8 mouse cellular contexts compared by ENCODE assay signal in the genomic region with DNA sequence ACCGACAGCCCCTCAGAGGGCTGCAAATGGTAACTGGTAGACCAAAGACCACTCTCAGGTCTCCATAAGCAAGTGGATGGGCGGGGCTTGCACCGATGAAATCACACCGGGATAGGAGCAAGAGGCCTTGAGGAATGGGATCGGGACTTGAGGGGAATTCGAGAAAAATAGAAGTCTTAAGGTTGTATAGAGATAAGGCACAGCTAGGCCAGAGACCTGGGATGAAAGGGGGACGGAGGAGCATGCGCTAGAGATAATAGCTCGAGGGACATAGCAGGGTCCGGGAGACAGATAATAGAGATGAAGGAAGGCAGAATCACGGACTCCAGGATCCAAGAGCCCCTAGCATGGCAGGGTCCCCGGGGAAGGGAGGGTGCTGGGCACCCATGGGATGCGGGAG. TPM values are rescaled to one million over a fixed set of nuclear protein-coding genes. Genes with fewer than 3 reads are reported as not detected.
DNase-seq lines count a peak whose midpoint lies in the region; ATAC-seq and TF ChIP-seq lines count a peak whose summit lies in the region.

No protein-coding gene starts in this region.

- peak overlapping the region; percentile 92 for H3K27ac ChIP-seq in heart, embryonic 11.5 days (ENCODE audit: low read depth, low read length)
- H3K27ac ChIP-seq in ES-E14 (ENCODE audit: insufficient read depth, low read depth, low read length, poor library complexity, severe bottlenecking) = no peak overlapping the region
- H3K27ac ChIP-seq in forebrain, embryonic 10.5 days = peak overlapping the region; percentile 96
- H3K27ac ChIP-seq in liver, adult 2 months (replicated peaks; ENCODE audit: insufficient read depth, low read depth, low read length) = peak overlapping the region; percentile 84
- peak overlapping the region; percentile 72; the same call in 1 of the 2 replicates for H3K27ac ChIP-seq in olfactory bulb, adult 2 months (ENCODE audit: insufficient read depth, low read depth, low read length)

- ATAC-seq in heart, embryonic 11.5 days (replicated peaks; ENCODE audit: insufficient number of reproducible peaks, low FRiP score, low TSS enrichment) = no peak
- ATAC-seq in monocyte, adult 5-6 weeks (replicated peaks; ENCODE audit: insufficient number of reproducible peaks, low FRiP score, low TSS enrichment, poor library complexity, severe bottlenecking) = no peak

- H3K9ac ChIP-seq in heart, embryonic 11.5 days (ENCODE audit: low read depth, low read length) = peak overlapping the region; percentile 79
- H3K9ac ChIP-seq in ES-E14 (ENCODE audit: insufficient read depth, low read depth, low read length, poor library complexity, severe bottlenecking) = peak overlapping the region; percentile 90
- H3K9ac ChIP-seq in liver, adult 2 months (ENCODE audit: low read depth, low read length) = peak overlapping the region; percentile 94

- no peaks in the 10 kb centered on the region; the same call in 1 of the 2 replicates for H3K79me2 ChIP-seq in liver, adult 2 months (ENCODE audit: control insufficient read depth, insufficient read depth, low read length)

- WGBS in heart, embryonic 11.5 days (ENCODE audit: insufficient replicate concordance) = 1% methylated on average over 13 of the region's 13 CpGs
- 2% methylated on average over 13 of the region's 13 CpGs for WGBS in forebrain, embryonic 10.5 days
- 3% methylated on average over 13 of the region's 13 CpGs for WGBS in liver, adult 2 months
- WGBS in olfactory bulb, adult 2 months = 1% methylated on average over 13 of the region's 13 CpGs

- TF ChIP-seq POLR2A in liver, adult 2 months (IDR thresholded peaks at IDR 0.05; ENCODE audit: extremely low read depth, insufficient read depth, low read length) = no peak
- TF ChIP-seq POLR2A in olfactory bulb, adult 2 months (IDR thresholded peaks at IDR 0.05; ENCODE audit: insufficient read depth, low read depth, low read length) = no peak

- intact Hi-C loops in heart, postnatal 10 days (cut with DNase I) = loop anchor here (2.0 kb wide), 1 partner anchor 15 kb away; no protein-coding TSS in a partner anchor

- no peaks in the 10 kb centered on the region for H3K9me3 ChIP-seq in heart, embryonic 11.5 days (replicated peaks; ENCODE audit: control insufficient read depth, low read length)
- no peaks in the 10 kb centered on the region for H3K9me3 ChIP-seq in ES-E14 (ENCODE audit: control insufficient read depth, insufficient read depth, low read depth, low read length)
- H3K9me3 ChIP-seq in forebrain, embryonic 10.5 days = no peaks in the 10 kb centered on the region

- peaks cover 14% of the 10 kb centered on the region for H3K36me3 ChIP-seq in heart, embryonic 11.5 days (ENCODE audit: control insufficient read depth, insufficient read depth, low read length)
- H3K36me3 ChIP-seq in ES-E14 (ENCODE audit: control insufficient read depth, insufficient read depth, low read length, poor library complexity, severe bottlenecking) = peaks cover 23% of the 10 kb centered on the region
- H3K36me3 ChIP-seq in forebrain, embryonic 10.5 days (replicated peaks) = peaks cover 42% of the 10 kb centered on the region
- H3K36me3 ChIP-seq in liver, adult 2 months (ENCODE audit: control insufficient read depth, insufficient read depth, low read length) = peaks cover 15% of the 10 kb centered on the region

- peak overlapping the region; percentile 100 for H3K4me2 ChIP-seq in heart, embryonic 11.5 days

- no peak for DNase-seq in heart, postnatal 10 days
- no peak for DNase-seq in ES-E14 (ENCODE audit: low read depth, low spot score)
- no peak for DNase-seq in forebrain, embryonic 10.5 days (ENCODE audit: extremely low spot score, low spot score)
- DNase-seq in liver, adult 2 months (ENCODE audit: extremely low read depth, low read depth, low spot score) = no peak
- no peak for DNase-seq in thymus, adult 18-20 months

- peaks cover 10% of the 10 kb centered on the region for H3K4me1 ChIP-seq in heart, embryonic 11.5 days (ENCODE audit: control insufficient read depth, insufficient read depth, low read length)
- H3K4me1 ChIP-seq in ES-E14 (ENCODE audit: control insufficient read depth in 2 of 2, insufficient read depth in 2 of 2, low read length in 2 of 2, poor library complexity in 1 of 2) = no peaks in the 10 kb centered on the region
- peaks cover 24% of the 10 kb centered on the region for H3K4me1 ChIP-seq in forebrain, embryonic 10.5 days
- peaks cover 10% of the 10 kb centered on the region for H3K4me1 ChIP-seq in liver, adult 2 months (ENCODE audit: control insufficient read depth, insufficient read depth, low read length)
- peaks cover 13% of the 10 kb centered on the region for H3K4me1 ChIP-seq in olfactory bulb, adult 2 months (ENCODE audit: control insufficient read depth, insufficient read depth, low read length)

- TF ChIP-seq CTCF in liver, adult 2 months (IDR thresholded peaks at IDR 0.05; ENCODE audit: low read depth, low read length) = no peak
- TF ChIP-seq CTCF in olfactory bulb, adult 2 months (IDR thresholded peaks at IDR 0.05; ENCODE audit: insufficient read depth, low read depth, low read length) = no peak

- in situ Hi-C loops in ES-E14 (cut with MboI; ENCODE audit: low sequenced_read_pairs in 2 of 2, unreplicated experiment in 2 of 2) = no loop called here

- H3K4me3 ChIP-seq in heart, embryonic 11.5 days (ENCODE audit: low read depth, low read length) = peak overlapping the region; percentile 86
- H3K4me3 ChIP-seq in ES-E14 (ENCODE audit: insufficient read depth in 1 of 2, low read depth in 1 of 2, low read length in 2 of 2, poor library complexity in 1 of 2, severe bottlenecking in 1 of 2) = peak overlapping the region; percentile 87 to 94
- H3K4me3 ChIP-seq in forebrain, embryonic 10.5 days = peak overlapping the region; percentile 86
- peak overlapping the region; percentile 74 for H3K4me3 ChIP-seq in liver, adult 2 months (ENCODE audit: insufficient read depth, low read depth, low read length)
- H3K4me3 ChIP-seq in olfactory bulb, adult 2 months (ENCODE audit: insufficient read depth, low read depth, low read length) = peak overlapping the region; percentile 94

- H3K27me3 ChIP-seq in heart, embryonic 11.5 days (ENCODE audit: control insufficient read depth, insufficient read depth, low read length) = no peaks in the 10 kb centered on the region
- H3K27me3 ChIP-seq in forebrain, embryonic 10.5 days (ENCODE audit: poor library complexity, severe bottlenecking) = no peaks in the 10 kb centered on the region
- H3K27me3 ChIP-seq in liver, adult 2 months (ENCODE audit: control insufficient read depth, insufficient read depth, low read length) = no peaks in the 10 kb centered on the region

RNA-seq across cellular contexts. Expression of gene Rnf187, which starts 0.8 kb away (rescaled TPM):
- polyA plus RNA-seq in heart, embryonic 11.5 days (2014; fragmentation: Nextera tagmentation; extraction: Ambion mirVana) = 172 and 192 TPM in 2 replicates
- 100 to 1,000 TPM; 162 to 173 TPM for total RNA-seq in heart, postnatal 10 days (2021)
- total RNA-seq in ES-E14 (2012; rRNA removed) = 104 and 115 TPM in 2 replicates
- polyA plus RNA-seq in forebrain, embryonic 10.5 days (2016; fragmentation: Nextera tagmentation; extraction: Ambion mirVana) = 265 and 273 TPM in 2 replicates
- total RNA-seq in liver, adult 2 months (2014; rRNA removed) = 63.7 and 78.6 TPM in 2 replicates
- polyA plus RNA-seq in liver, adult 2 months (2012; rRNA removed) = 122 and 134 TPM in 2 replicates
- not detected in 2 replicates for polyA plus RNA-seq in olfactory bulb, adult 2 months (2012; ENCODE audit: insufficient read depth, insufficient read length, low replicate concordance, missing spikeins)
- total RNA-seq in monocyte, adult 5-6 weeks (2017) = 42.2 to 79.7 TPM (median 47.8 TPM) in 3 replicates

RNA-seq across cellular contexts. Expression of gene Hist3h2ba, which starts 10.8 kb away (rescaled TPM):
- polyA plus RNA-seq in heart, embryonic 11.5 days (2014; fragmentation: Nextera tagmentation; extraction: Ambion mirVana) = 6.4 and 8.4 TPM in 2 replicates
- 10 to 100 TPM; 11.0 to 13.0 TPM for total RNA-seq in heart, postnatal 10 days (2021)
- total RNA-seq in ES-E14 (2012; rRNA removed) = 109 and 141 TPM in 2 replicates
- polyA plus RNA-seq in forebrain, embryonic 10.5 days (2016; fragmentation: Nextera tagmentation; extraction: Ambion mirVana) = 22.7 and 36.5 TPM in 2 replicates
- total RNA-seq in liver, adult 2 months (2014; rRNA removed) = 0.37 and 1.1 TPM in 2 replicates
- polyA plus RNA-seq in liver, adult 2 months (2012; rRNA removed) = not detected in 2 replicates
- not detected in 2 replicates for polyA plus RNA-seq in olfactory bulb, adult 2 months (2012; ENCODE audit: insufficient read depth, insufficient read length, low replicate concordance, missing spikeins)
- total RNA-seq in monocyte, adult 5-6 weeks (2017) = 1.7 TPM in 2 of 3 replicates, not detected in the other

RNA-seq across cellular contexts. Expression of gene Hist3h2a, which starts 16.6 kb away (rescaled TPM):
- 22.5 and 23.3 TPM in 2 replicates for polyA plus RNA-seq in heart, embryonic 11.5 days (2014; fragmentation: Nextera tagmentation; extraction: Ambion mirVana)
- 10 to 100 TPM; 33.2 to 36.7 TPM for total RNA-seq in heart, postnatal 10 days (2021)
- total RNA-seq in ES-E14 (2012; rRNA removed) = 161 and 194 TPM in 2 replicates
- polyA plus RNA-seq in forebrain, embryonic 10.5 days (2016; fragmentation: Nextera tagmentation; extraction: Ambion mirVana) = 15.1 and 19.4 TPM in 2 replicates
- 7.8 and 8.1 TPM in 2 replicates for total RNA-seq in liver, adult 2 months (2014; rRNA removed)
- 2.0 and 2.7 TPM in 2 replicates for polyA plus RNA-seq in liver, adult 2 months (2012; rRNA removed)
- not detected in 2 replicates for polyA plus RNA-seq in olfactory bulb, adult 2 months (2012; ENCODE audit: insufficient read depth, insufficient read length, low replicate concordance, missing spikeins)
- 35.6 to 52.4 TPM (median 42.1 TPM) in 3 replicates for total RNA-seq in monocyte, adult 5-6 weeks (2017)

RNA-seq across cellular contexts. Expression of gene Trim17, which starts 16.6 kb away (rescaled TPM):
- 1.0 and 1.1 TPM in 2 replicates for polyA plus RNA-seq in heart, embryonic 11.5 days (2014; fragmentation: Nextera tagmentation; extraction: Ambion mirVana)
- total RNA-seq in heart, postnatal 10 days (2021) = under 1 TPM; 0.12 to 0.22 TPM
- total RNA-seq in ES-E14 (2012; rRNA removed) = 0.40 and 0.74 TPM in 2 replicates
- polyA plus RNA-seq in forebrain, embryonic 10.5 days (2016; fragmentation: Nextera tagmentation; extraction: Ambion mirVana) = 0.19 and 0.31 TPM in 2 replicates
- under 0.01 TPM in 1 of 2 replicates, not detected in the other for total RNA-seq in liver, adult 2 months (2014; rRNA removed)
- polyA plus RNA-seq in liver, adult 2 months (2012; rRNA removed) = 0.04 TPM in 2 replicates
- not detected in 2 replicates for polyA plus RNA-seq in olfactory bulb, adult 2 months (2012; ENCODE audit: insufficient read depth, insufficient read length, low replicate concordance, missing spikeins)
- total RNA-seq in monocyte, adult 5-6 weeks (2017) = 0.29 TPM in 1 of 3 replicates, not detected in the others

RNA-seq across cellular contexts. Expression of gene Btnl10, which starts 20.2 kb away (rescaled TPM):
- 0.27 TPM in 1 of 2 replicates, not detected in the other for polyA plus RNA-seq in heart, embryonic 11.5 days (2014; fragmentation: Nextera tagmentation; extraction: Ambion mirVana)
- total RNA-seq in heart, postnatal 10 days (2021) = under 1 TPM in 1 of 2 experiments, not detected in 1; 0.12 TPM
- not detected in 2 replicates for total RNA-seq in ES-E14 (2012; rRNA removed)
- 0.05 TPM in 1 of 2 replicates, not detected in the other for polyA plus RNA-seq in forebrain, embryonic 10.5 days (2016; fragmentation: Nextera tagmentation; extraction: Ambion mirVana)
- not detected in 2 replicates for total RNA-seq in liver, adult 2 months (2014; rRNA removed)
- not detected in 2 replicates for polyA plus RNA-seq in liver, adult 2 months (2012; rRNA removed)
- not detected in 2 replicates for polyA plus RNA-seq in olfactory bulb, adult 2 months (2012; ENCODE audit: insufficient read depth, insufficient read length, low replicate concordance, missing spikeins)
- not detected in 3 replicates for total RNA-seq in monocyte, adult 5-6 weeks (2017)
